Mouse (Mus musculus) small intestine, adult 2 months (tissue): Measurements from ENCODE around the gene Trim44. TPM values are rescaled to one million over a fixed set of nuclear protein-coding genes. Genes with fewer than 3 reads are reported as not detected.

ENCODE experiments used
- H3K27ac ChIP-seq: fragments of 200-500 bp; 2 replicates; pipeline ENCODE4 v1.5.1; 2012; ENCODE audit warnings: low read depth, low read length, control low read depth, inconsistent platforms; ENCODE audit not compliant: insufficient read depth
- H3K27me3 ChIP-seq: fragments of 200-500 bp; 2 replicates; pipeline ENCODE4 v1.6.1; 2012; ENCODE audit warnings: mild to moderate bottlenecking, moderate library complexity, low read length, inconsistent platforms; ENCODE audit not compliant: control insufficient read depth, insufficient read depth
- H3K36me3 ChIP-seq: fragments of 200-500 bp; 2 replicates; pipeline ENCODE4 v1.6.1; 2012; ENCODE audit warnings: mild to moderate bottlenecking, low read length, control low read depth, inconsistent platforms; ENCODE audit not compliant: control insufficient read depth, insufficient read depth
- H3K4me1 ChIP-seq: fragments of 200-500 bp; 2 replicates; pipeline ENCODE4 v1.6.1; 2012; ENCODE audit warnings: low read length, inconsistent platforms, mixed read lengths; ENCODE audit not compliant: control insufficient read depth, insufficient read depth, insufficient read length
- H3K4me3 ChIP-seq: fragments of 200-500 bp; 2 replicates; pipeline ENCODE4 v1.5.1; 2012; ENCODE audit warnings: low read depth, mild to moderate bottlenecking, control low read depth, inconsistent platforms, low read length, moderate library complexity
- CTCF ChIP-seq: fragments of 200-500 bp; IDR thresholded peaks from 2 replicates; pipeline ENCODE4 v1.5.1; 2012; ENCODE audit warnings: low read depth, mild to moderate bottlenecking, control low read depth, inconsistent platforms, low read length, moderate library complexity, mixed read lengths; ENCODE audit not compliant: insufficient replicate concordance, insufficient read length; ENCODE audit errors: extremely low read depth
- POLR2A ChIP-seq: fragments of 200-500 bp; IDR thresholded peaks from 2 replicates; pipeline ENCODE4 v1.6.1; 2012; ENCODE audit warnings: low read depth, mild to moderate bottlenecking, control low read depth, inconsistent platforms, low read length, moderate library complexity
- WGBS: fragments of 180-500 bp; shearing (Covaris S2); methylation state at CpG from one replicate; pipeline ENCODE4 v1.1.7; 2018; 5-methylcytosine and 5-hydroxymethylcytosine counted together
- polyA plus RNA-seq: library from polyadenylated mRNA; depleted of rRNA; stranded (reverse); fragments of >200 nt; gene quantifications from 2 replicates; pipeline ENCODE4 v1.2.3, GENCODE M21; 2012; rRNA removed

Gene Trim44
- polyA plus RNA-seq, 1 experiment = 4.2 TPM

- 6% methylated on average over 13 of the region's 13 CpGs for WGBS
- peak overlapping the region; percentile 29; the same call in 1 of the 2 replicates for H3K4me3 ChIP-seq
- peaks cover 10% of the 10 kb centered on the region for H3K4me1 ChIP-seq
- H3K27me3 ChIP-seq = no peaks in the 10 kb centered on the region
- no peak overlapping the region for H3K27ac ChIP-seq
- no peaks in the 10 kb centered on the region for H3K36me3 ChIP-seq
- no peak for TF ChIP-seq CTCF
- TF ChIP-seq POLR2A = no peak
These were observed 148.5 kb downstream of the Trim44 start for GRCm38 (mm10) chr2:102259139-102259538.

DNA sequence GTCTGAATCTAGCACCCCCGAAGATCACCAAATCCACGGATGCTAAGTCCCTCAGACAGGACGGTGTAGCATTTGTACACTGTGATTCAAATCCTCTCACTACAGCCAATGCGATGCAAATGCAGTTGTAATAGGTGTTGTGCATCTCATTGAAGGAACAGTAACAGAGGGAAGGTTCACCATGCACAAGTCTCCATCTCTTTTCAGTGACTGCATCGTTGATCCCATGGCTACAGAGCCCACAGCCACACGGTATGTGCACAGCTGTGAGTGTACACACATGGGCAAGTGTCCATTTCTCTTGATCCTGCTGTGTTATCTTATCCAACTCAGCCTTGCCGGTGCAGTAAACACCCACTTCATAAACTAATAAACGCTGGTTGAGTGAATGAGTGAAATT is 148.9 kb downstream of the Trim44 start:
- WGBS = 18% methylated on average over 8 of the region's 8 CpGs
- Histone ChIP-seq H3K27ac (no peak overlapping the region), H3K27me3 (no peaks in the 10 kb centered on the region), H3K36me3 (no peaks in the 10 kb centered on the region), H3K4me1 (peaks cover 10% of the 10 kb centered on the region), H3K4me3 (no peak overlapping the region)
- TF ChIP-seq CTCF = no peak
- TF ChIP-seq POLR2A = no peak

DNA sequence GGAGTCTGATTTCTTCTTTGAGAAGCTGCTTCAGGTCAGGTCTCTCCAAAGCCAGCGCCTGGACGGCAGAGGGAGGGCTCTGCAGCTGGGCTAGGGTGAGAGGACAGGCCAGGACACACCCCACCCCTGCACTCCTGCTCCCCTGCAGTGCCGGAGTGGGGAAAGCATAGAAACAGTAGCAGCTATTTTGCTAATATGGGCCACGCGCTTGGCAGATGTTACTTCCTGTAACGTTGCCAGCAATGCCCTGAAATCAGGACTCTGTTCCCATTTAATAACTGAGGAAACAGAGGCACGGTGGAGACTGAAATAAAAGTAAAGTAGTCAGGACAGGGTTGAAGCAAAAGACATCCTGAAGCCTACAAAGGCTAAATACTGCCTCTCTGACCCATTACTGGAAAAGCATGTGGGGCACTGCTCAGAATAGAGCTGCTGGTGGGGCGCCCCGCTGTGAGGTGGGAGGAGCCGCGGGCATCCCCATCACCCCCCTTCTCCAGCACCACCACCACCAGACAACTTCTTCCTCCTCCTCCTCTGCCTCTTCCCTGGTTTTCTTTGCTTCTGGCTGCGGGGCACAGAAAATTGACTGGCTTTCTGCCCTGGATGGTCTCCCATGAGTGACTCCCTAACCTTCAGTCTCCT is 149.5 kb downstream of the Trim44 start:
- H3K4me3 ChIP-seq = no peak overlapping the region
- no peak for TF ChIP-seq CTCF
- no peak for TF ChIP-seq POLR2A

GRCm38 (mm10) chr2:102256591-102257335 is 150.9 kb downstream of the Trim44 start:
- 56% methylated on average over 5 of the region's 5 CpGs for WGBS
- Histone ChIP-seq H3K36me3 (no peaks in the 10 kb centered on the region), H3K27me3 (no peaks in the 10 kb centered on the region), H3K27ac (no peak overlapping the region), H3K4me3 (no peak overlapping the region), H3K4me1 (peaks cover 10% of the 10 kb centered on the region)
- TF ChIP-seq CTCF (no peak), POLR2A (no peak)

More for the DNA sequence above, 149.5 kb downstream of the Trim44 start:
- 2% methylated on average over 12 of the region's 12 CpGs for WGBS
- Histone ChIP-seq H3K4me1 (peaks cover 10% of the 10 kb centered on the region), H3K27me3 (no peaks in the 10 kb centered on the region), H3K27ac (no peak overlapping the region), H3K36me3 (no peaks in the 10 kb centered on the region)

GRCm38 (mm10) chr2:102256100-102256499 is 151.5 kb downstream of the Trim44 start:
- H3K36me3 ChIP-seq = no peaks in the 10 kb centered on the region
- no peaks in the 10 kb centered on the region for H3K27me3 ChIP-seq
- H3K27ac ChIP-seq = no peak overlapping the region
- no peak overlapping the region for H3K4me3 ChIP-seq
- TF ChIP-seq POLR2A (no peak), CTCF (no peak)
- H3K4me1 ChIP-seq = peaks cover 10% of the 10 kb centered on the region
- 69% methylated on average over 3 of the region's 3 CpGs for WGBS

DNA sequence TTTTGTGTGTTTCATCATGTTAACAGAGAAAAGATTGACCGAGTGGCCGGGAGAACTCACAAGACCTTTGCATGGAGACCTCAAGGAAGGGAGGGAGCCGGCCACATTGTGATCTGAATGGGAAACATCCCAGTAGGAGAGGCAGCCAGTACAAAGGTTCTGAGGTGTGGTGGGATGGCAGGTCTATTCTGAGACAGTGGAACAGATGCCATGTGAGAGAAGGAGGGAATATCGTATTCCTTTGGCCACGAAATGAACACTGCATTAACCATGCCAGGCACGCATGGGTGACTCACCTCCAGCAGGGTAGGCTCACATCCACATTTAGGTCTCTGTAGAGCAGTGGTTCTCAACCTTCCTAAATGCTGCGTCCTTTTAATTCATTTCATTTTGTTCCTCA is 154.4 kb downstream of the Trim44 start:
- Histone ChIP-seq H3K4me1 (peaks cover 2% of the 10 kb centered on the region), H3K27ac (no peak overlapping the region), H3K4me3 (no peak overlapping the region), H3K36me3 (no peaks in the 10 kb centered on the region), H3K27me3 (no peaks in the 10 kb centered on the region)
- WGBS = 85% methylated on average over 7 of the region's 7 CpGs
- no peak for TF ChIP-seq POLR2A
- no peak for TF ChIP-seq CTCF

DNA sequence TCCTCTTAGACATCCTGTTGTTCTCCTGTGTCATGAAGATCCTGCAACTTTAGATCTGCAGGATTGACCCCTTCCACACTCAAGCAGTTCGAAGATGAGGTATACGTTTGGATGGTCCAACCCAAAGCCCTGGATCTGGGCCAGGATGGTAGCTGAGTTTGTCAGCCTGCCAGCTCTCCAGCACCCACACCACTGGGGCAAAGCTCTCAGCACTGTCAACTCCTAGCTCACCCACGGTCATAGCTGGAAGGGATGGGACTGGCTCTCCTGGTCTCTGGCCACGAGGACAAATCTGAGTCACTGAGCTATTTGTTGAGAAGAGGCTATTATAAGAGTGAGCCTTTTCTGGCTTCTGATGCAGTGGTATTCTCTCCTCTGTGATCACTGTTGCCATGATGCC is 155.0 kb downstream of the Trim44 start:
- Histone ChIP-seq H3K4me1 (no peaks in the 10 kb centered on the region), H3K36me3 (no peaks in the 10 kb centered on the region), H3K27ac (no peak overlapping the region), H3K4me3 (no peak overlapping the region), H3K27me3 (no peaks in the 10 kb centered on the region)
- TF ChIP-seq CTCF = no peak
- no peak for TF ChIP-seq POLR2A
- WGBS = 29% methylated on average over 4 of the region's 4 CpGs

Other genes with a start within 250 kb of the Trim44 start
- gene Ldlrad3, start 221.4 kb downstream of the Trim44 start, polyA plus RNA-seq = 1.2 and 1.3 TPM in 2 replicates
- 1.0 and 1.3 TPM in 2 replicates for gene Fjx1, start 44.7 kb upstream of the Trim44 start, polyA plus RNA-seq
- 2.3 and 4.5 TPM in 2 replicates for gene Pamr1, start 142.2 kb upstream of the Trim44 start, polyA plus RNA-seq